Mouse (Mus musculus): ENCODE measurements around the gene Prrg1.
A peak's percentile ranks its signal among the peaks of the same experiment; 100 is the strongest.
"Not testable (repeated sequence)": the region's sequence is repeated elsewhere in the genome, so short reads cannot be mapped to it uniquely, and the experiment has no call there.

Prrg1 gene

DNA sequence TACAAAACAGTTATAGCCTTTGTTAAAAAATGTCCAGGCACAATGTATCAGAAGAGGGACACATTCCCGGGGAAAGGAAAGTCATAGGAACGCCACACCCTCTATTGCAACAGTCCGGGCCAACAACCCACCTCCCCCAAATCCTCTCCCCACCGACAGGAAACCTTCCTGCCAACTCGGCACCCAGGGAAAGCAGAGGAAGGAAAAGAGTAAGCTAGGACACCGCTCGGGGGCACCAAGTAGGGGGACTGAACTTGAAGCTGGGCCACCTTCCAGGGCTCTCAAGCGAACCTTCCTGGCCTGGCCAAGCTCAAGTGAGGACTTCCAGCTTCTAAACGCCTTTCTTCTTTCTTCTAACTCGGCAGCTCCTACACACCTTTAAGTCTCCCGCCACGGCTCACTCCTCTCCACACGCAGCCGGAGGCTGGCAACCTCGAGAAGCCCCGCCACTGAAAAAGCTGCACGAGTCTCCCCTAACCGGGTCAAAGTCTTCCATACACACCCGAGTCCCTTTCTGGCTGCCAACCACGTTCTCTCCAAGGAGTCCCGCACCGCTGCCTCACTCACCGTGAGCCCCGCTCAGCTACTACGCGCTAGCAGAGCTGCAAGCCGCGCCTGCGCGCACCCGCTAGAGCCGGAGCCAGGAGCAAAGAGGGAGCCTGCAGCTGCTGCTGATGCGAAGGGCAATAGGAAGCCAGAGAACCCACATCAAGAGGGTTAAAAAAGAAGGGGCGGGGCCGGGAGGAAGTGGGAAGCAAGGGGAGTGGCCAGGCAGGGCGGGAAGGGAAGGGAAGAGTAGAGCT is at the start of gene Prrg1:
TSS of gene Prrg1 (minus strand) at position 695 of the 803 bp plus-strand sequence.
- DNase-seq (ENCODE audit: inconsistent age in 2 of 2, low spot score in 1 of 2) = peak; percentile 60 to 88

- DNase-seq (ENCODE audit: inconsistent age in 2 of 2, low spot score in 1 of 2) = no peak
Measured at GRCm38 (mm10) chrX:78605814-78606213, 22.1 kb upstream of the Prrg1 start.

DNA sequence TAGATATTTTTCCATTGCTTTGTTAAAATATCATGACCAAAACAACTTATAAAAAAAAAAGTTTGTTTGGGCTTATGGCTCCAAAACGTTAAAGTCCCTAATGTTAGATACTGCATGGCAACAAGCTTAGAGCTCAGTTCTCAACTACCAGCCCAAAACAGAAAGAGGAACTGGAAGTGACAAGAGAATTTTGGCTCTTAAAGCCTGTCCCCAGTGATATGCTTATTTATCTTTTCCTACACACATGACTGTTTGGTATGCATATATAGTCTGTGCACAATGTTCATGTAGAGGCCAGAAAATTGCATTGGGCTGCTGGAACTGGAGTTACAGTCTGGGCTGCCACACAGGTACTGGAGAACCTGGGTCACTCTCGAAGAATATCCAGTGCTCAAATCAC is 9.4 kb upstream of the Prrg1 start:
- DNase-seq (ENCODE audit: inconsistent age in 2 of 2, low spot score in 1 of 2) = no peak

GRCm38 (mm10) chrX:78582854-78583201 is 868 bp downstream of the Prrg1 start:
- peak; percentile 34 to 63 for DNase-seq (ENCODE audit: inconsistent age in 2 of 2, low spot score in 1 of 2)

GRCm38 (mm10) chrX:78563451-78563850 is 20.2 kb downstream of the Prrg1 start:
- no peak for DNase-seq (ENCODE audit: inconsistent age in 2 of 2, low spot score in 1 of 2)

- no peak for DNase-seq (ENCODE audit: inconsistent age in 2 of 2, low spot score in 1 of 2)
Measured at GRCm38 (mm10) chrX:78553399-78553798, 30.3 kb downstream of the Prrg1 start.

DNA sequence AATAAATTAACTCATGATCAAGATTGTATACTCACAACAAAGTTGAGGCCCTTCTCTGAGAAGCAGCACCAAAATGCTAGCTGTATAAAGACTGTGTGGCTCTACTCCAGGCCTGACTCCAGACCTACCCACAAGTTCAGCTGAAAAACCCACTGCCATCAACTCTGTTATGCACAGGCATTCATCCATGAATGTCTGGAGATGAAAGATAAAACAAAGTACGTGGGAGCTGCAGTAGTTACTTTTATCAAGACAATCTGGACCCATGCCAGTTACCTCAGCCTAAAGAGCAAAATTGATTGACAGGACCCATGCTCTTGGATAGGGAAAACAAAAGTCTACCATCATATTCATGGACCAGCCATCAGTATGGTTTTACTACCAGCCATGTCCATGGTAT is 31.0 kb downstream of the Prrg1 start:
- no peak for DNase-seq (ENCODE audit: inconsistent age in 2 of 2, low spot score in 1 of 2)

DNA sequence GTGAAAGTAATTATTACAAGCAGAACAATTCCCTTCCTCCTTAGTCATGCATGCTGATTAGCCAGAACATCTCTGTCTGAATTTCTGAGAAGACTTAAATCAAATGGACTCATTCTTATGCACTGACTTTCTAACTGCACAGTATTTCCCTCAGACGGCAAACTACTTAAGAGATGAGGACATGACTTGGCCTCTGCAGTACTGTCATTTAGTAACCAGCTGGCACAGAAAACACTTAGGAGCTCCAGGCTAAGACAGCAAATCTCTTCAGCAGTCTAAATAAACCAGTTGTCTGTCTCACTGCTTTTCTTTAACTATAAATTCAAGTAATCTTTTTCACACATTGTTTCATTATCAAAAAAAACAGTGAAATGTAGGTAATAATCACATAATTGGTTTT is 36.0 kb downstream of the Prrg1 start:
- DNase-seq (ENCODE audit: inconsistent age in 2 of 2, low spot score in 1 of 2) = peak in 1 of 2 experiments; percentile 26

DNA sequence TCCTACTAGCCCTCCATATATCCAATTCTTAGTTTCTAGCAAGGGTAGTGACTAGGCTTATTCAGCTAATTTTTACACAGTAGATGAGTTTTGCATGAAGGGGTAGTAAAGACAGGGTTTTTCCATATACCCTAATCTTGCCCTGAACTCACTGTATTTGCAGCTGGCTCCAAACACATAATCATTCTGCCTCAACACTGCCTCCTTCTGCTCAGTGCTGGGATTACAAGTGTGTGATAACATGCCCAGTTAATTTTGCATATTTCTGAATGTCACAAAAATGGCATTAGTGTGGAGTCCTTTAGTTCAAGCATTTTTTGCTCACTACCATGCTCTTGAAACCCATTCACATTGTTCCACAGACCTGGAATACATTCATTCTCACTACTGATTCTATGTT is 44.0 kb downstream of the Prrg1 start:
- no peak for DNase-seq (ENCODE audit: inconsistent age in 2 of 2, low spot score in 1 of 2)

- DNase-seq (ENCODE audit: inconsistent age in 2 of 2, low spot score in 1 of 2) = no peak
Measured at GRCm38 (mm10) chrX:78538632-78539316, 44.9 kb downstream of the Prrg1 start.

DNA sequence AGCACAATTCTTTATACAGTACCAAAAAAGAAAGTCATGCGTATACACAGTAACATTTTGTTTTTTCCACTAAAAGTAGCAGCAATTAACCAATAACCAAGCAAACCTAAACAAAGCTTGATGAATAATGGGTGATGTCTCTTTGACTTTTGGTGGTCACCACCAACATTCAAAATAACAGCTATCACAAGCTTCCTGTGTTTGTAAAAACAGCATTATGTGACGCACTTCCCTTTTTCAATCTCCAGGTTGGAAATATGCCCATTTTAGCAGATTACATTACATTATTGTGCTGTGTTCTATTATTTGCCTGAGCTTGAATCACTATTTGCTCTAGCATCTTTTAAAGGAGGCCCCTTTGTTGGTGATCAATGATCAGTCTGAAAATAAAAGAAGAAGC is 65.4 kb downstream of the Prrg1 start:
- DNase-seq (ENCODE audit: inconsistent age in 2 of 2, low spot score in 1 of 2) = no peak

- no peak for DNase-seq (ENCODE audit: inconsistent age in 2 of 2, low spot score in 1 of 2)
Measured at GRCm38 (mm10) chrX:78482987-78483386, 100.7 kb downstream of the Prrg1 start.

GRCm38 (mm10) chrX:78479710-78480109 is 104.0 kb downstream of the Prrg1 start:
- DNase-seq (ENCODE audit: inconsistent age in 2 of 2, low spot score in 1 of 2) = no peak

- no peak for DNase-seq (ENCODE audit: inconsistent age in 2 of 2, low spot score in 1 of 2)
Measured at GRCm38 (mm10) chrX:78434357-78434756, 149.3 kb downstream of the Prrg1 start.

DNA sequence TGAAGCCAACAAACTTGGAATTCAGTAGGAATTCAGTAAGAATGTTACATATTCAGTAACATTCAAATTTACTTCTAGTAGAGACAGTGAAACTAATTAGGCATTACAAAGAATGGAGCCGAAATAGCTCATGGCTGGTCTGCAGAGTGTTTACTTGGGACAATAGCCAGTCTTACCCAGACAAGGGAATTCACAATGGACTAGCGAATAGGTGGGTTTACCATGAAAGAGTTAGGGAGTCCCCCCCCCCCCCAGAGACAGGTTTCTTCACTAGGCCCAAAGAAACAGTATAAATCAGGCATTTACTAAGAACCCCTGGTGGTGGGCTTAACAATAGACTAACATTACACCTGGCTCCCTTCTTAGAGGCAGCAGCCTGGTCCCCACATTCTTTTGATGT is 180.3 kb downstream of the Prrg1 start:
- DNase-seq (ENCODE audit: inconsistent age in 2 of 2, low spot score in 1 of 2) = not testable (repeated sequence)

All from adrenal gland, adult (tissue).